Mouse (Mus musculus): ENCODE measurements around the gene Adamts16. TPM values are rescaled to one million over a fixed set of nuclear protein-coding genes. Genes with fewer than 3 reads are reported as not detected.

Adamts16 gene
- polyA plus RNA-seq, 1 experiment from 2014 or later = 1.4 TPM

Other genes starting within 250 kb of the Adamts16 start
- gene Ice1, start 204.2 kb downstream of the Adamts16 start, polyA plus RNA-seq (2014; fragmentation: Nextera tagmentation; extraction: Ambion mirVana) = 59.1 and 59.2 TPM in 2 replicates